ENCODE assay signal across 10 mouse cellular contexts in the genomic region with DNA sequence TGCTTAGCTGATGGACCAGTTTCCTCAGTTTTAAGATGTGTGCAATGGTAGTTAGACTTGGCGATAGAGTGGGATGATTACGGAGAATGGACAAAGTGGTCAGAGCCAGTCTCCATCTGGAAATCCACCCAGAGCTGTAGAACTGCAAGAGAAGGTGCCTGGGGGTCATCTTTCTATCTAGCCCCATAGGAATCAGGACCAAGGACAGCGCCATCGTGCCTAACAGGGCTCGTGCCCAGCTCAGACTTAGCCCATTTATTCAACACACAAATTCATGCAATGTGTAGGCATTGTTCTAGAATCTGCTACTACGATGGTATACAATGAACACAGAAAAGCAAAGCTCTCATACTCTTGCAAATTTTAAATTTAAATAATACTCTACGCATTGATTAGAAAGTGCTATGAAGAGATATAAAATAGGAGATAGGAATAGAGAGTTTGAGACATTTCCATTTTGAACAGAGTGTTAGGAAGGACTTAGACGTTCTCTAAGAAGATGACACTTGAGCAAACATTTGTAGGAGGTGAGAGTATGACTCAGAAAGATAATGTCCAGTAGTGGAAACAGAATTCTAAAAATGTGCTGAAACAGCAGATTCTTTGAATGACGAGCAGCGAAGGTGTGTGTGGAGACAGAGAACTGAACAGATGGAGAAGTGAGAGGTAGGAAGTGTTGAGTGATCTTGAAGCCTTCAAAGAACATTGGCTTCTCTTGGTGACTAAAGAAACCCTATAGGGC. TPM values are rescaled to one million over a fixed set of nuclear protein-coding genes. Genes with fewer than 3 reads are reported as not detected.
DNase-seq lines count a peak whose midpoint lies in the region; ATAC-seq lines count a peak whose summit lies in the region.
"Had no signal": no experiment of that assay in that cellular context is flagged by ENCODE, and none has a peak within 500 bp of the region (broad histone marks: within the 10 kb centered on the region; RNA-seq: fewer than 3 reads in every experiment).

No protein-coding gene starts in this region.

- peak; percentile 7 for DNase-seq in kidney, adult 18-20 months
- no peak for DNase-seq in kidney, adult 11 months
- DNase-seq in 416B (ENCODE audit: low read depth) (peak; percentile 10), MEL-GATA-1-ER (ENCODE audit: extremely low read depth, low read depth) (peak; percentile 4)
- DNase-seq in induced T-regulatory cell, adult 2 months (ENCODE audit: low read depth) = peak; percentile 10
- DNase-seq in gastrocnemius, postnatal 25 days = no peak
- no peak for DNase-seq in Muller cell, postnatal 12 days (ENCODE audit: inconsistent ontology term)
- DNase-seq: forebrain, postnatal 0 days had no signal

- no peak for ATAC-seq in erythroblast, adult 5-6 weeks (replicated peaks; ENCODE audit: low FRiP score, poor library complexity, severe bottlenecking)
- ATAC-seq: forebrain, postnatal 0 days; intestine, embryonic 15.5 days had no signal

RNA-seq across cellular contexts. Expression of a gene that starts 2.0 kb away (rescaled TPM):
- total RNA-seq in gastrocnemius, postnatal 25 days (2021) = not detected
- total RNA-seq in erythroblast, adult 5-6 weeks (2015; ENCODE audit: low replicate concordance) = not detected in 2 replicates
- total RNA-seq in erythroblast, adult 5-6 weeks (2017; ENCODE audit: low replicate concordance) = not detected in 2 replicates
- total RNA-seq: forebrain, postnatal 0 days had no signal

RNA-seq across cellular contexts. Expression of a gene that starts 10.1 kb away (rescaled TPM):
- not detected for total RNA-seq in gastrocnemius, postnatal 25 days (2021)
- not detected in 2 replicates for total RNA-seq in erythroblast, adult 5-6 weeks (2015; ENCODE audit: low replicate concordance)
- total RNA-seq in erythroblast, adult 5-6 weeks (2017; ENCODE audit: low replicate concordance) = not detected in 2 replicates
- total RNA-seq: forebrain, postnatal 0 days had no signal

RNA-seq across cellular contexts. Expression of a gene that starts 18.6 kb away (rescaled TPM):
- total RNA-seq in gastrocnemius, postnatal 25 days (2021) = not detected
- not detected in 2 replicates for total RNA-seq in erythroblast, adult 5-6 weeks (2015; ENCODE audit: low replicate concordance)
- not detected in 2 replicates for total RNA-seq in erythroblast, adult 5-6 weeks (2017; ENCODE audit: low replicate concordance)
- total RNA-seq: forebrain, postnatal 0 days had no signal

RNA-seq across cellular contexts. Expression of a gene that starts 29.4 kb away (rescaled TPM):
- total RNA-seq in gastrocnemius, postnatal 25 days (2021) = not detected
- total RNA-seq in erythroblast, adult 5-6 weeks (2015; ENCODE audit: low replicate concordance) = not detected in 2 replicates
- not detected in 2 replicates for total RNA-seq in erythroblast, adult 5-6 weeks (2017; ENCODE audit: low replicate concordance)
- total RNA-seq: forebrain, postnatal 0 days had no signal

RNA-seq across cellular contexts. Expression of a gene that starts 36.6 kb away (rescaled TPM):
- total RNA-seq in gastrocnemius, postnatal 25 days (2021) = not detected
- total RNA-seq in erythroblast, adult 5-6 weeks (2015; ENCODE audit: low replicate concordance) = not detected in 2 replicates
- total RNA-seq in erythroblast, adult 5-6 weeks (2017; ENCODE audit: low replicate concordance) = not detected in 2 replicates
- total RNA-seq: forebrain, postnatal 0 days had no signal

Comparison
In these comparisons a context has a peak if more than half of its experiments do, and no peak if none do; other contexts are left out.
1. DNase-seq: peak in kidney, adult 18-20 months (single experiment), 416B (single experiment), MEL-GATA-1-ER (single experiment) and induced T-regulatory cell, adult 2 months (single experiment); none in kidney, adult 11 months (single experiment), gastrocnemius, postnatal 25 days (single experiment) and Muller cell, postnatal 12 days (single experiment).